Mouse (Mus musculus) hindbrain, embryonic 13.5 days (tissue): Measurements from ENCODE around the gene Zdhhc16. TPM values are rescaled to one million over a fixed set of nuclear protein-coding genes. Genes with fewer than 3 reads are reported as not detected.
A peak's percentile ranks its signal among the peaks of the same experiment; 100 is the strongest.
"Not testable (repeated sequence)": the region's sequence is repeated elsewhere in the genome, so short reads cannot be mapped to it uniquely, and the experiment has no call there.

Source experiments
- ATAC-seq: fragments of 200-750 bp; cut with Nextera tagmentation; 2 replicates; pipeline ENCODE4 v1.8.0; 2017; ENCODE audit warnings: moderate TSS enrichment; ENCODE audit not compliant: low FRiP score
- H3K27ac ChIP-seq: fragments of 300-500 bp; sonication (generic); 2 replicates; pipeline ENCODE4 v1.5.1; 2015; ENCODE audit warnings: inconsistent platforms, mild to moderate bottlenecking, moderate library complexity
- H3K27me3 ChIP-seq: fragments of 300-500 bp; sonication (generic); 2 replicates; pipeline ENCODE4 v1.6.1; 2015; ENCODE audit warnings: mild to moderate bottlenecking, inconsistent platforms
- H3K36me3 ChIP-seq: fragments of 300-500 bp; sonication (generic); 2 replicates; pipeline ENCODE4 v1.6.1; 2015; ENCODE audit warnings: mild to moderate bottlenecking, inconsistent platforms
- H3K4me1 ChIP-seq: fragments of 300-500 bp; sonication (generic); replicated peaks from 2 replicates; pipeline ENCODE4 v1.6.1; 2015; ENCODE audit warnings: inconsistent platforms
- H3K4me2 ChIP-seq: fragments of 300-500 bp; sonication (generic); 2 replicates; pipeline ENCODE4 v1.6.1; 2015; ENCODE audit warnings: inconsistent platforms, mild to moderate bottlenecking, moderate library complexity
- H3K4me3 ChIP-seq: fragments of 300-500 bp; sonication (generic); 2 replicates; pipeline ENCODE4 v1.5.1; 2015; ENCODE audit warnings: mild to moderate bottlenecking, inconsistent platforms
- H3K9ac ChIP-seq: fragments of 300-500 bp; sonication (generic); 2 replicates; pipeline ENCODE4 v1.6.1; 2015; ENCODE audit warnings: mild to moderate bottlenecking, inconsistent platforms
- H3K9me3 ChIP-seq: fragments of 300-500 bp; sonication (generic); 2 replicates; pipeline ENCODE4 v1.6.1; 2016; ENCODE audit warnings: inconsistent platforms
- WGBS: fragments of 180-500 bp; shearing (Covaris S2); methylation state at CpG from one replicate; pipeline ENCODE4 v1.1.7; 2015; 5-methylcytosine and 5-hydroxymethylcytosine counted together
- polyA plus RNA-seq: library from polyadenylated mRNA; unstranded; fragments of >200 nt; fragmentation: Nextera tagmentation; extraction: Ambion mirVana; gene quantifications from 2 replicates; pipeline ENCODE4 v1.2.1, GENCODE M21; 2015

Gene Zdhhc16
- polyA plus RNA-seq, 1 experiment from 2014 or later: 78.8 TPM

DNA sequence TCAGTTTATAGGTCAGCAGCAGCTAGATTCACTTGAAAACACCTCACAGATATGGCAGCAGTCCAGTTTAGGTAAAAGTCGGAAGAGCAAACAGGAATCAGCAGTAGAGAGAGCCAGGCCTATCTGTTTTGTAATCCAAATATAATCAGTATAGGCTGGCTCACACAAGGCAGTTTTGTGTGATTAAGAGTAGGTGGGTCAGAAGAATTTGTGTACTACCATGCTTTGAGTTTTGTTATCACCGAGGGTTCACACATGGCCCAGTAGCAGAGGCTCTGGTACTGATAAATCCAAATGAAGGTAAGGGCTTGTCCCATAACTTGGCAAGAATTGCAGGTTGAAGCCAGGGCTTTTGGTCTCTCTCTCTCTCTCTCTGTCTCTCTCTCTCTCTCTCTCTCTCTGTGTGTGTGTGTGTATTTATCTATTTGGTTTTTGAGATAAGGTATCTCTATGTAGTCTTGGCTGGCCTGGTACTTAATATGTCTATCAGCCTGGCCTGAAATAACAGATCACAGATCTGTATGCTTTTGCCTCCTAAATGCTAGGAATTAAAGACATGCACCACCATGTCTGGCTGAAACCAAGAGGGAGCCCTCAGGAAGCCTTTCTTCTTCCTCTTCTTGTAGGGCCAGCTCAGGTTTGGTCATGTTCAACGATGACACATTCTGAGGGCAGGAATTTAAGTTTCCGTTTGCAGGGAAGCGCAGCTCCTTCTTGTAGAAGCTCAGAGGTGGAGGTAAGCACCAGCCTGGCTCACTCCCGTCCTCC lies 26.8 kb upstream of the Zdhhc16 start:
- Histone ChIP-seq H3K36me3 (no peaks in the 10 kb centered on the region), H3K27me3 (no peaks in the 10 kb centered on the region), H3K9me3 (no peaks in the 10 kb centered on the region), H3K27ac (no peak overlapping the region), H3K9ac (no peak overlapping the region), H3K4me2 (no peak overlapping the region), H3K4me3 (no peak overlapping the region), H3K4me1 (no peaks in the 10 kb centered on the region)
- 75% methylated on average over 6 of the region's 6 CpGs for WGBS
- ATAC-seq: no peak

DNA sequence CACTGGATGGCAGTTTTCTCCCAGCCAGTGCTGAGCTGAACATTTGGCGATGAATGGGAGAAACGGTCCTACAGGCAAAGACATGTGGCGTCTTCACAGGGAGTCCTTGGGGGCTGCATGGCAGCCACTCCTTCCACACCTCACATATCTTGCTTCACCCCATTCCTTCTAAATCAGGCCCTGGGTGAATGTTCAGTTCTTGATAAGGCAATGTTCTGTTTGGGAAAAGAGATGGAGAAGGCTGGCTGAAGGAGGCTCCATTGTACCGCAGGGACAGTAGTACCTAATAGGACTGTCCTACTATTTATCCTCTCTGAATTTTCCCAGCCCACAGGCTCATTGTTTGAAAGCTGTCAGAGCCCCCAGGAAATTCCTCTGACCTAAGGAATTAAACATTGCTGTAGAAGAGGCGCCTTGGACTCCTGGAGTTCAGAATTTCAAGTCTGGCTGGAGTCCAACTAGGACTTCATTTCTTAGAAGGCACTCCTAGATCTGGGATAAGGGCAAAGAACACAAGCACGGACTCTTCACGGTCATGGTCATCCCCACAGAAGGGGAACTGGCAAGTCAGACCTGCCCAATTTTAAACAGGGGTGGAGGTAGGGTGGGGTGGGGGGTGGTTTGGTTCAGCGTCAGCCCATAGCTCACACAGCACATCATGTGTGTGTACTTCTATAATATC lies 26.1 kb upstream of the Zdhhc16 start:
- H3K4me3 ChIP-seq: no peak overlapping the region
- no peak overlapping the region for H3K9ac ChIP-seq
- H3K27ac ChIP-seq: no peak overlapping the region
- no peaks in the 10 kb centered on the region for H3K27me3 ChIP-seq
- no peaks in the 10 kb centered on the region for H3K9me3 ChIP-seq
- no peak overlapping the region for H3K4me2 ChIP-seq
- no peaks in the 10 kb centered on the region for H3K4me1 ChIP-seq
- no peaks in the 10 kb centered on the region for H3K36me3 ChIP-seq
- ATAC-seq: no peak
- WGBS: 51% methylated on average over 8 of the region's 8 CpGs

DNA sequence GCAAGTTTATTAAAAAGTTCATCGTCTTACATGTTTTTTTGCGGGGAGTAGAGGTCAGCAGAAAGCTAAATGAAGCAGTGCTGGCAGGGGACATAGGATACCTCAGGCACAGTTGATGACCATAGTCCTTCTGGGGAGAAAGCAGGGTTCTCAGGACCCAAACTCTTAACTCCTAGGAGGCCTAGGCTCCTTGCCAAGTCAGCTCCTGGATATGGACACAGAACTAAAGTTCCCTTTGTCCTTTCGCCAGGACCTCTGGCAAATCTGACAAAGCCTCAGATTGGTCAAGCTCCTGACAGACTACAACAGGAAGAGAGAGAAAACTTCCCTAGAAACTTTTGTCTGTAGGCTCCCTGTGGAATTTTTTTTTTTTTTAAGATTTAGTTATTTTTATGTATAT lies 24.5 kb upstream of the Zdhhc16 start:
- ATAC-seq: no peak
- WGBS: 87% methylated on average over 3 of the region's 3 CpGs

GRCm38 (mm10) chr19:41910396-41910795 lies 22.9 kb upstream of the Zdhhc16 start:
- Histone ChIP-seq H3K4me2 (no peak overlapping the region), H3K4me1 (peaks cover 22% of the 10 kb centered on the region), H3K27ac (no peak overlapping the region), H3K27me3 (no peaks in the 10 kb centered on the region), H3K9me3 (no peaks in the 10 kb centered on the region), H3K9ac (no peak overlapping the region), H3K4me3 (no peak overlapping the region), H3K36me3 (0 out of 2 replicates have a peak, but pooled peaks cover 2% of the 10 kb centered on the region)
- ATAC-seq: no peak
- 89% methylated on average over 2 of the region's 2 CpGs for WGBS

More for the DNA sequence above, 24.5 kb upstream of the Zdhhc16 start:
- Histone ChIP-seq H3K9ac (no peak overlapping the region), H3K4me3 (no peak overlapping the region), H3K27me3 (no peaks in the 10 kb centered on the region), H3K4me1 (peaks cover 13% of the 10 kb centered on the region), H3K27ac (no peak overlapping the region), H3K36me3 (no peaks in the 10 kb centered on the region), H3K4me2 (no peak overlapping the region), H3K9me3 (no peaks in the 10 kb centered on the region)

GRCm38 (mm10) chr19:41911178-41912073 lies 21.9 kb upstream of the Zdhhc16 start, which contains the start of gene Pgam1:
TSS of gene Pgam1 (plus strand) at chr19:41911923.
- Histone ChIP-seq H3K9me3 (no peaks in the 10 kb centered on the region), H3K9ac (peak within 1 kb of the TSS; percentile 90), H3K4me1 (peaks cover 22% of the 10 kb centered on the region), H3K36me3 (peaks cover 9% of the 10 kb centered on the region), H3K27me3 (no peaks in the 10 kb centered on the region), H3K4me2 (peak within 1 kb of the TSS; percentile 92), H3K27ac (peak within 1 kb of the TSS; percentile 89), H3K4me3 (peak within 1 kb of the TSS; percentile 86)
- ATAC-seq: peak; percentile 94
- WGBS: 6% methylated on average over 48 of the region's 54 CpGs

DNA sequence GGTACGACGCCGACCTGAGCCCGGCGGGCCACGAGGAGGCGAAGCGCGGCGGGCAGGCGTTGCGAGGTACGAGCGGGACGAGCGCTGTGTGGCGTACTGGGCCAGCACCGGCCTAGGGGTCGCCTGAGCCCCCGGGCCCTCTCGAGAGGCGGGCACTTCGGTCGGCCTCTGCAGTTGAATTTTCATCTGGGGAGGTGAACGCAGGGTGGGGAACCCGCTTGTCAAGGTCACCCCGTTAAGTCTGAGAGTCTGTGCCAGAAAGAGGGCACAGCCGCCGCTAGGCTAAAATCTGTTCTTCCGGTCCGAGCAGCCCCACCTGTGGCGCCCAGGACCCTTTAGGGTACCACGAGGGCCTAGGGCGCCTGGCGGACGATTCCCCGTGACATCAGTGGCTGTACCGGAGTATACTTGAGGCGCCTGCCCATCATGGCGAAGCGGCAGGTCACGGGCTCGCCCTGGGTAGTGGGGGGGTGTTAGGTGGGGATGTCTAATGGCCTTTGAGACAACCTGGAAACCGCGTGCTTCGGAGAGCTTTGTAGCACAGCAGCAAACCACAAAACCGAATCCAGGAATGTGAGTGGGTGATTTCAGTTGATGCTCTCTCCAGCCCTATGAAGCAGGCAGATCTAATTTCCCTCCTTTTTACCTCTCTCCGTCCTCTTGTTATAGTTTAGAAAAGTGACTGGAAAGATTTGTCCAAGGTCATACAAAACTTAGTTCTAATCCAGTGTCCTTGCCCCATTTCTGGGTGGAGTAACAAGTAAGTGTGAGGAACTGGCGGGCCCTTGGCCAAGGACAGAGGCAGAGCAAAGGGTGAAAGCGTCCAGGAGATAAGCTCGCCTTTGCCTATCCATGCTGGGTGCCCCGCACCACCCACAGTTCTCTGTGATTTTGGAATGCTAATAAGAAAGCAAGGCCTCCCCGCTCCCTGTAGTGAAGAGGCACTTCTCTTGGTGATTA lies 20.9 kb upstream of the Zdhhc16 start:
- Histone ChIP-seq H3K9me3 (no peaks in the 10 kb centered on the region), H3K36me3 (peaks cover 19% of the 10 kb centered on the region), H3K4me1 (peaks cover 22% of the 10 kb centered on the region), H3K27me3 (no peaks in the 10 kb centered on the region), H3K4me3 (peak overlapping the region; percentile 86), H3K9ac (peak overlapping the region; percentile 90), H3K27ac (peak overlapping the region; percentile 87), H3K4me2 (peak overlapping the region; percentile 92)
- under 1% methylated on average over 53 of the region's 53 CpGs for WGBS
- ATAC-seq: peak; percentile 85

GRCm38 (mm10) chr19:41913774-41914591 lies 19.3 kb upstream of the Zdhhc16 start:
- peaks cover 22% of the 10 kb centered on the region for H3K4me1 ChIP-seq
- peak overlapping the region; percentile 90 for H3K9ac ChIP-seq
- WGBS: 38% methylated on average over 6 of the region's 6 CpGs

GRCm38 (mm10) chr19:41914592-41914882 lies 18.7 kb upstream of the Zdhhc16 start:
- H3K4me3 ChIP-seq, ATAC-seq, H3K9me3 ChIP-seq, H3K4me2 ChIP-seq, H3K27ac ChIP-seq, H3K9ac ChIP-seq, H3K27me3 ChIP-seq: not testable (repeated sequence)
- Histone ChIP-seq H3K36me3 (peaks cover 31% of the 10 kb centered on the region), H3K4me1 (peaks cover 22% of the 10 kb centered on the region)

More at GRCm38 (mm10) chr19:41913774-41914591, 19.3 kb upstream of the Zdhhc16 start:
- peak overlapping the region; percentile 86 for H3K4me3 ChIP-seq
- H3K27ac ChIP-seq: no peak overlapping the region
- H3K27me3 ChIP-seq: no peaks in the 10 kb centered on the region
- no peak for ATAC-seq
- peak overlapping the region; percentile 92 for H3K4me2 ChIP-seq
- no peaks in the 10 kb centered on the region for H3K9me3 ChIP-seq
- H3K36me3 ChIP-seq: peaks cover 25% of the 10 kb centered on the region

DNA sequence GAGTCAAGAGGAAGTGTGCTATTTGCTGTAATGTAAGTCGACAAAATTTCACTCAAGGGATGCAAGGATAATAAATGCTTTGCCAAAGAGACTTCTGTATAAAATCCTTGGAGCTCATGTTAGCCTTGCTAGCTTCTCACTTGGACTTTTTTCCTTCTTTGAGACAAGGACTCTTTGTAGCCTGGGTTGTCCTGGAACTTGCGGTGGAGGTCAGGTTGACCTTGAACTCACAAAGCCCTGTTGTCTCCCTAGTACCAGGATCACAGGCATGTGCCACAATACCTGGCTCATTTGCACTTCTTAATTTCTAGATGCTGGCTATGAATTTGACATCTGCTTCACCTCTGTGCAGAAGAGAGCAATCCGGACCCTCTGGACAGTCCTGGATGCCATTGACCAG lies 18.0 kb upstream of the Zdhhc16 start:
- H3K4me3 ChIP-seq: no peak overlapping the region
- ATAC-seq: no peak
- no peak overlapping the region for H3K4me2 ChIP-seq
- no peaks in the 10 kb centered on the region for H3K27me3 ChIP-seq
- H3K9ac ChIP-seq: no peak overlapping the region
- 93% methylated on average over 3 of the region's 3 CpGs for WGBS
- peaks cover 22% of the 10 kb centered on the region for H3K4me1 ChIP-seq
- H3K9me3 ChIP-seq: no peaks in the 10 kb centered on the region
- no peak overlapping the region for H3K27ac ChIP-seq
- H3K36me3 ChIP-seq: peaks cover 33% of the 10 kb centered on the region

GRCm38 (mm10) chr19:41916853-41917252 lies 16.4 kb upstream of the Zdhhc16 start:
- Histone ChIP-seq H3K36me3 (peaks cover 46% of the 10 kb centered on the region), H3K27ac (no peak overlapping the region), H3K4me1 (peaks cover 22% of the 10 kb centered on the region), H3K4me3 (no peak overlapping the region), H3K4me2 (no peak overlapping the region), H3K9ac (no peak overlapping the region), H3K27me3 (no peaks in the 10 kb centered on the region), H3K9me3 (no peaks in the 10 kb centered on the region)
- ATAC-seq: no peak
- 92% methylated on average over 4 of the region's 4 CpGs for WGBS

DNA sequence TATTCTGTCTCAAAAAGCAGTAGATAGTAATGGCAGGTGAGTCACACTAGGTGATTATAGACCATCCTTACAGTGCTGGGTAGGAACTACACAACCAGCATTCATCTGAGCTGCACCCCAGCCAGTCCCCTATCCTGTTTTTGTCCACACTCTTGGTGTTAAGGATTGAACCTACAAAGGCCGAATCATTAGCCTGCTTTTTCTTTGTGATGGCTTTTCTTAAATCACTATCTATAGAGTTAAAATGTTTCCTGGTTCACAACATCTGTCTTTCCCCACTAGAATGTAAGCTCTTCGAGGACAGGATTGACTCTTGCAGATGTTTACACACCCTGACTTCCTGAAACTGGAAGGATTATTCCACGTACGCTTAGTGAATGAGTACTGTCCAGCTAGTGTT lies 13.8 kb upstream of the Zdhhc16 start:
- H3K27me3 ChIP-seq: no peaks in the 10 kb centered on the region
- peaks cover 68% of the 10 kb centered on the region for H3K36me3 ChIP-seq
- no peak overlapping the region for H3K4me2 ChIP-seq
- WGBS: 86% methylated on average over 4 of the region's 4 CpGs
- no peak overlapping the region for H3K27ac ChIP-seq
- H3K4me1 ChIP-seq: peaks cover 2% of the 10 kb centered on the region
- no peak for ATAC-seq
- H3K9me3 ChIP-seq: no peaks in the 10 kb centered on the region
- H3K9ac ChIP-seq: no peak overlapping the region
- H3K4me3 ChIP-seq: no peak overlapping the region
